Mouse (Mus musculus) large intestine, adult 2 months (tissue): ENCODE results near the gene Adamts12. TPM values are rescaled to one million over a fixed set of nuclear protein-coding genes. Genes with fewer than 3 reads are reported as not detected.

Experiments used
- DNase-seq: peaks from one replicate; pipeline ENCODE4 v3.0.0-alpha.2; 2012; ENCODE audit warnings: low read depth, low spot score
- WGBS: fragments of 180-500 bp; shearing (Covaris S2); methylation state at CpG from one replicate; pipeline ENCODE4 v1.1.7; 2018; 5-methylcytosine and 5-hydroxymethylcytosine counted together
- polyA plus RNA-seq: library from polyadenylated mRNA; depleted of rRNA; stranded (reverse); fragments of >200 nt; gene quantifications from 2 replicates; pipeline ENCODE4 v1.2.3, GENCODE M21; 2012; rRNA removed

Adamts12 gene
- 0.37 and 0.71 TPM in 2 replicates for polyA plus RNA-seq

- DNase-seq = no peak
- WGBS = 4% methylated on average over 25 of the region's 25 CpGs
Observed at GRCm38 (mm10) chr15:11064558-11065411, at the start of gene Adamts12. Gene Adamts12 (plus strand): TSS chr15:11064790.

GRCm38 (mm10) chr15:11014931-11015330, 49.7 kb upstream of the Adamts12 start:
- no peak for DNase-seq
- 57% methylated on average over 2 of the region's 2 CpGs for WGBS

GRCm38 (mm10) chr15:11026801-11027561, 37.6 kb upstream of the Adamts12 start:
- WGBS = 35% methylated on average over 4 of the region's 4 CpGs
- DNase-seq = no peak

DNA sequence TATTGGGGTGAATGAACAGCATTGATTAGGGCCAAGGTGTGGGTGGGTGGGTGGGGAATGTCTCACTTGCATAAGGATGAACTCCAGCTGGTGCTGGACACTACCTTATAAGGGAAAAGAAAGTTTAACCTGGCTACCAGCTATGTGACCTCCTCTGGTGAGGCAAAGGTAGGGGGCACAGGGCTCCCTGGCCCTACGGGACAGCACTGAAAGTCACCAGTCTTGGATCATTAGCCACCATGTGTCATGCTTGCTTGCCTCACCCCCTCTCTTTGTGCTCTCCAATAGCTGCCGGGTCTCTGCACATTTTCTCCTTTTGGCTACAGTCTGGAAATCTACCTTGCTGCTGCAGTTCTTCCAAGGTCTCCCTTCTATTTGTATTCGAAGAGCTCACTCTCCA, 34.4 kb upstream of the Adamts12 start:
- WGBS = 73% methylated on average over 3 of the region's 3 CpGs
- no peak for DNase-seq

GRCm38 (mm10) chr15:11035947-11036474, 28.6 kb upstream of the Adamts12 start:
- DNase-seq = no peak
- 6% methylated on average over 34 of the region's 34 CpGs for whole genome bisulfite sequencing

GRCm38 (mm10) chr15:11036535-11037375, 27.8 kb upstream of the Adamts12 start:
- no peak for DNase-seq
- WGBS = 3% methylated on average over 49 of the region's 49 CpGs

DNA sequence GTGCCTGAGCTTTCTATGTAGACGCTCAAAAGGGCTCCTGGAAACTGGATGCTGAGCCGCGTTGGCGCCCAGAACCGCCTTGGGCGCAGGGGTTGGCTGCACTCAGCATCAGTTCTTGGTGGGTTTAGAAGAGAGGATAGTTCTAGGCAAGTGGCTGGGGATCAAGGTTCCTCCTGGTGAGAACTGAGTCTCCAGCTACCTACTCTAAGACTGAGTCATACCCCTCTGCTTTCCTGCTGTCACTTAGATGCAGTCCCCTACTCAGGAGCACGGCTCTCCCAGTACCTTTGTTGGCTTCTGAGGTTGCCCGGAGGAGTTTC, 27.3 kb upstream of the Adamts12 start:
- DNase-seq = no peak
- WGBS = 7% methylated on average over 8 of the region's 8 CpGs

- no peak for DNase-seq
- WGBS = 5% methylated on average over 16 of the region's 16 CpGs
Observed at GRCm38 (mm10) chr15:11037711-11038110, 26.9 kb upstream of the Adamts12 start, which contains the start of gene Rxfp3. Gene Rxfp3 (minus strand): TSS chr15:11037991.

DNA sequence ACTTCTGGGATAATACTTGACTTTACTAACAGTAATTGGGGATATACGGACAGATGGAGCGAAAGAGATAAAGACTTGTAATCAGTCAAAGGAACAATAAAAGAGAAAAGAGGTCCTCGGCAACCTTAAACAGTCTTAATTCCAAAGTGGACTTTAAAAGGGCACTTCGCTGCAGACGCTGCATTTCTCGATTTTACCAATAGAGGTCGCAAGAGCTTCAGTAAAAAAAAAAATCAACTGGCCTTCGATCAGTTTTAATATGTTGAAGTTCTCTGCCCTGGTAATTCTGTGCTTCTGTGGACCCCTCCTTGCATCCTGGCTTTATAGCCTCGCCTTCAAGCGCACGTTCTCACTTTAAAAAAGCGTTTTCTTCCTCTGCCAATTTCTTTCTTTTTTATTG, 26.1 kb upstream of the Adamts12 start:
- WGBS = 1% methylated on average over 12 of the region's 12 CpGs
- peak; percentile 6 for DNase-seq

GRCm38 (mm10) chr15:11040067-11040466, 24.5 kb upstream of the Adamts12 start:
- no peak for DNase-seq
- 40% methylated on average over 5 of the region's 5 CpGs for WGBS

GRCm38 (mm10) chr15:11041229-11041628, 23.4 kb upstream of the Adamts12 start:
- no peak for DNase-seq
- WGBS = 77% methylated on average over 2 of the region's 2 CpGs

DNA sequence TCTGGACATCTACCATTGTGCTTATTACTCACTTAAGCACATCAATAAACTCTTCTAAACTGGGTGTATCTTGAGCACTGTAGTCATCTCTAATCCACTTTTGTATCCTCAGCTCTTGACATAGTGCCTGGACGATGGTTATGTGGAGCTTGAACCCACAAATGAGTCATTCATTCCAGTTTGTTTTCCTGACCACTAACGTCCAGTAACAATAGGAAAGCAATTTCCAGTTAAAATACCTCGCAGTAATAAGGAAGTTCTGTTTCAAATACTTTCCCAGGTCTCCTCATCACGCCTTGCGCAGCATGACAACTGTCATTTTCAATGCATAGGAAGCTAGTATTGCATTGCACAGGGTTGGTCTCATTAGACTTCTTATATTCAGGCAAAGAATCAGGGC, 21.8 kb upstream of the Adamts12 start:
- DNase-seq = no peak
- 33% methylated on average over 5 of the region's 5 CpGs for WGBS

- DNase-seq = no peak
- WGBS = 78% methylated on average over 10 of the region's 10 CpGs
Observed at GRCm38 (mm10) chr15:11053678-11054439, 10.7 kb upstream of the Adamts12 start.

DNA sequence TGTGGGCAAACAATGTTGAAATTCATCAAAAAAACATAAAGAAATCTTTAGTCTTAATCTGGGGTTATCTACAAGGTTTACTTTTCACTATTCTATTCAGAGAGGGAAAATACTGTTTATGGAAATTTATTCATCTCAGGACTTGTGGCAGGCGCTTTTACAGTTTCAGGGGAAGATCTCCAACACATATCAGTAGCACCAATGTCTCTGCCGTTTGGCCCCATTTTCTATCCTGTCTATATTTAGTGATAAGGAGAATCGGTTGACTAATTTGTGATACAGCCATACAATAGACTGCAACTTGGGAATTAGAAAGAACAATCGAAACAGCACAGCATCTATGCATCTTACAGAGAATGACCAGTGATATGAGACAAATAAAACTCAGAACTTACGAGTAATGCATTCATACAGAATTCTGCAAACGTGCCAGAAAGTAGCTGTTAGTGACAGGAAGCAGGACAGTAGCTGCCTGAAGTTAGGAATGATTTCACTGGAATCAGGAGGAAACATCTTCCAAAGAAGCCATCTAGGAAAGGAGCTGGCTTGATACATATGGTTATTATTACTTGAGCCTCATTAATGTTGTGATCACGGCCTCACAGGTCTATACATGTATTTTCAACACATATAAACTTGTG, 10.0 kb upstream of the Adamts12 start:
- WGBS = 67% methylated on average over 7 of the region's 7 CpGs
- no peak for DNase-seq

DNA sequence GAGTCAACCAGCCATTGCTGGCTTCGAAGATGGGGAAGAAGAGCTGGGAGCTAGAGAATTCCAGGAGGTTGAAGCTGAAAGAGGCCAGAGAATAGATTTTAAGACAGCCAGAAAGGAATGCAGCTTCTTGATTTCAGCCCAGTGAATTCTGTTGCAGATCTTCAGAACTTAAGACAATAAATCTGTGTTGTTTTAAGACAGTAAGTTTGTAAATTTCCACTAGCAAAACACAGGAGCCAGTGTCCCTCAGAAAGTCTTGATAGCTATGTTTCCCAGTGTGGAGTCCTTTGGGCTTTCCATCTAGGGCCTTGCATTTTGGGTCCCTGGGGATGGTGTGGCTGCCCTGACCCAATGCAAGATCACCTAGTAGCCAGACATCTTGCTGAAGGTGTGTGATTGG, 1.7 kb upstream of the Adamts12 start:
- 80% methylated on average over 1 of the region's 1 CpGs for WGBS

GRCm38 (mm10) chr15:11064160-11064557, 431 bp upstream of the Adamts12 start:
- DNase-seq = no peak
- WGBS = 7% methylated on average over 2 of the region's 2 CpGs

More for the DNA sequence above, 1.7 kb upstream of the Adamts12 start:
- DNase-seq = no peak

- no peak for DNase-seq
- WGBS = 12% methylated on average over 9 of the region's 9 CpGs
Observed at GRCm38 (mm10) chr15:11065528-11066171, 1.1 kb downstream of the Adamts12 start.

DNA sequence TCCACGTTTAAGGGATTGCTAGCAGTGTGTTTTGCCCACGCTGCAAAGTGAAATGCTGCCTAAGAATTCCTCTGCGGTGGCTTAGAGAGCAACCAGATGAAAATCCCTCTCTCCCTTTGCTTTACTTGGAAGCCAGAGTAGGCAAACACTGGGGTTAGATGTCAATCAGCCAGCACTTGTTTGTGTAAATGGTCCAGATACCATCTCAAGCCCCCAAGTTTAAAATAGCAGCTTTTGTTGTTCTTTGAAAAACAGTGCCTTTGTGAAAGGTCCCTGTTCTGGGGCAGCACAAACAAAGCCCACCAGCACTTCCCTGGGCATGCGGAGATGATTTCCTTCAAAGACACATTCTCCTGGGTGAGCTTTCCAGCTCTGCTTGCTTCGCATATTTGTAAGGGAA, 1.7 kb downstream of the Adamts12 start:
- no peak for DNase-seq
- WGBS = 19% methylated on average over 5 of the region's 5 CpGs
